Mouse (Mus musculus): ENCODE results near the gene Hpn. TPM values are rescaled to one million over a fixed set of nuclear protein-coding genes. Genes with fewer than 3 reads are reported as not detected.

Gene Hpn
- total and polyA plus RNA-seq, 3 experiments = 0.87 TPM; not detected in 2

- DNase-seq (ENCODE audit: low spot score) (no peak), ATAC-seq (ENCODE audit: extremely low read depth, insufficient number of reproducible peaks, low FRiP score, poor library complexity, severe bottlenecking) (no peak)
- Histone ChIP-seq H3K27me3 (ENCODE audit: insufficient read depth, low read length) (no peaks in the 10 kb centered on the region; the same call in 1 of the 2 replicates), H3K36me3 (replicated peaks) (no peaks in the 10 kb centered on the region), H3K9me3 (replicated peaks) (peaks cover 53% of the 10 kb centered on the region), H3K4me3 (ENCODE audit: low read depth, low read length) (no peak overlapping the region), H3K4me1 (ENCODE audit: insufficient read depth, low read depth, low read length) (no peaks in the 10 kb centered on the region)
- no peak for TF ChIP-seq GATA1 (IDR thresholded peaks at IDR 0.05; ENCODE audit: borderline replicate concordance, low read length)
- no peak for TF ChIP-seq POLR2AphosphoS5 (IDR thresholded peaks at IDR 0.05; ENCODE audit: insufficient replicate concordance, low read depth, low read length)
- no peak for TF ChIP-seq TAL1 (conservative IDR thresholded peaks at IDR 0.05; ENCODE audit: low read depth, low read length)
- no peak for TF ChIP-seq GATA2 (IDR thresholded peaks at IDR 0.05; ENCODE audit: borderline replicate concordance, low read depth, low read length)
- TF ChIP-seq CTCF (IDR thresholded peaks at IDR 0.05; ENCODE audit: low read depth, low read length) = no peak
Observed at GRCm38 (mm10) chr7:31115587-31116043, 525 bp upstream of the Hpn start.

- no peak for ATAC-seq (ENCODE audit: extremely low read depth, insufficient number of reproducible peaks, low FRiP score, poor library complexity, severe bottlenecking)
- no peak overlapping the region for H3K4me3 ChIP-seq (ENCODE audit: low read depth, low read length)
Observed at GRCm38 (mm10) chr7:31114646-31115045, 444 bp downstream of the Hpn start.

DNA sequence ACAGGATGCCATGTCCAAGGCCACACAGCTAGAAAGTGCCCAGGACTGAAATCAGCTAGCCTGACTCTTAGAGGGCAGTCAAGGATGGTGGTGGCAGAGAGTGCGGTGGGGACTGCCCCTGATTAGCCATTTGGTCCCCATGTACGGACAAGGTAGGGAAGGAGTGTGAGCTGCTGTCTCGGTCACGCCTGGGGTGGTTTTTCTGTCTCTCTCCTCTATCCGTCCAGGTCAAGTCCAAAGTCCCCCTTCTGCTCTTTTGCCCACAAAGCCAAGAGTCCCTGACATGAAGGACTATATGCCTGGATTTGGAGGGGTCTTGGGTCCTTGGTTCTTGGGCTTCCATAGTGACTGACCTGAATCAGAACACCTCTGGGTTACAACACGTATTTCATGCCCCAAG is 1.3 kb downstream of the Hpn start:
- H3K27me3 ChIP-seq (ENCODE audit: insufficient read depth, low read length) = no peaks in the 10 kb centered on the region
- DNase-seq (ENCODE audit: low spot score) (no peak), ATAC-seq (ENCODE audit: extremely low read depth, insufficient number of reproducible peaks, low FRiP score, poor library complexity, severe bottlenecking) (no peak)
- no peak for TF ChIP-seq GATA2 (IDR thresholded peaks at IDR 0.05; ENCODE audit: borderline replicate concordance, low read depth, low read length)
- no peak for TF ChIP-seq POLR2AphosphoS5 (IDR thresholded peaks at IDR 0.05; ENCODE audit: insufficient replicate concordance, low read depth, low read length)
- TF ChIP-seq GATA1 (IDR thresholded peaks at IDR 0.05; ENCODE audit: borderline replicate concordance, low read length) = no peak
- TF ChIP-seq TAL1 (conservative IDR thresholded peaks at IDR 0.05; ENCODE audit: low read depth, low read length) = no peak
- TF ChIP-seq CTCF (IDR thresholded peaks at IDR 0.05; ENCODE audit: low read depth, low read length) = no peak
- peaks cover 58% of the 10 kb centered on the region for H3K9me3 ChIP-seq (replicated peaks)
- H3K4me3 ChIP-seq (ENCODE audit: low read depth, low read length) = no peak overlapping the region
- no peaks in the 10 kb centered on the region for H3K36me3 ChIP-seq (replicated peaks)
- no peaks in the 10 kb centered on the region for H3K4me1 ChIP-seq (ENCODE audit: insufficient read depth, low read depth, low read length)

More at GRCm38 (mm10) chr7:31114646-31115045, 444 bp downstream of the Hpn start:
- Histone ChIP-seq H3K9me3 (replicated peaks) (peaks cover 60% of the 10 kb centered on the region), H3K4me1 (ENCODE audit: insufficient read depth, low read depth, low read length) (no peaks in the 10 kb centered on the region), H3K27me3 (ENCODE audit: insufficient read depth, low read length) (no peaks in the 10 kb centered on the region; the same call in 1 of the 2 replicates), H3K36me3 (replicated peaks) (no peaks in the 10 kb centered on the region)
- DNase-seq (ENCODE audit: low spot score) = no peak
- TF ChIP-seq CTCF (IDR thresholded peaks at IDR 0.05; ENCODE audit: low read depth, low read length) (no peak), POLR2AphosphoS5 (IDR thresholded peaks at IDR 0.05; ENCODE audit: insufficient replicate concordance, low read depth, low read length) (no peak), TAL1 (conservative IDR thresholded peaks at IDR 0.05; ENCODE audit: low read depth, low read length) (no peak), GATA2 (IDR thresholded peaks at IDR 0.05; ENCODE audit: borderline replicate concordance, low read depth, low read length) (no peak), GATA1 (IDR thresholded peaks at IDR 0.05; ENCODE audit: borderline replicate concordance, low read length) (no peak)

DNA sequence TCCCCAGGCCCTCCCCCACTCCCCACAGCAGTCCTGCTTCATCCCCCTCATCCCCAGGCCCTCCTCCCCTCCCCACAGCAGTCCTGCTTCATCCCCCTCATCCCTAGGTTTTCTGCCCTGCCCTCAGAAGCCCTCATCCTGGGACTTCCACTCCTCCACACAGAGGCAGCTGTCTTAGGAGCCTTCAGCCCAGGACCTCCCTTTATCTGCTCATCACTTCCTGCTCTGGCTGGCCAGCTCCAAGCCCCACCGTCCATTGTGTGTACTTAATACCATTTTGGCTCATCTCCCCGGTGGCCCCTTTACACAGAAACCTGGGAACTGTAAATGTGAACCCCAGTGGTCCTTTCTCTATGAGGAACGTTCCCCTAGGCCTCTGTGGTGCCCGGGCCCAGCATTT is 3.1 kb downstream of the Hpn start:
- Histone ChIP-seq H3K9me3 (replicated peaks) (peaks cover 53% of the 10 kb centered on the region), H3K36me3 (replicated peaks) (no peaks in the 10 kb centered on the region), H3K4me3 (ENCODE audit: low read depth, low read length) (no peak overlapping the region), H3K27me3 (ENCODE audit: insufficient read depth, low read length) (no peaks in the 10 kb centered on the region), H3K4me1 (ENCODE audit: insufficient read depth, low read depth, low read length) (no peaks in the 10 kb centered on the region)
- DNase-seq (ENCODE audit: low spot score) = no peak
- ATAC-seq (ENCODE audit: extremely low read depth, insufficient number of reproducible peaks, low FRiP score, poor library complexity, severe bottlenecking) = no peak
- TF ChIP-seq GATA2 (IDR thresholded peaks at IDR 0.05; ENCODE audit: borderline replicate concordance, low read depth, low read length) (no peak), GATA1 (IDR thresholded peaks at IDR 0.05; ENCODE audit: borderline replicate concordance, low read length) (no peak), CTCF (IDR thresholded peaks at IDR 0.05; ENCODE audit: low read depth, low read length) (no peak), POLR2AphosphoS5 (IDR thresholded peaks at IDR 0.05; ENCODE audit: insufficient replicate concordance, low read depth, low read length) (no peak), TAL1 (conservative IDR thresholded peaks at IDR 0.05; ENCODE audit: low read depth, low read length) (no peak)

DNA sequence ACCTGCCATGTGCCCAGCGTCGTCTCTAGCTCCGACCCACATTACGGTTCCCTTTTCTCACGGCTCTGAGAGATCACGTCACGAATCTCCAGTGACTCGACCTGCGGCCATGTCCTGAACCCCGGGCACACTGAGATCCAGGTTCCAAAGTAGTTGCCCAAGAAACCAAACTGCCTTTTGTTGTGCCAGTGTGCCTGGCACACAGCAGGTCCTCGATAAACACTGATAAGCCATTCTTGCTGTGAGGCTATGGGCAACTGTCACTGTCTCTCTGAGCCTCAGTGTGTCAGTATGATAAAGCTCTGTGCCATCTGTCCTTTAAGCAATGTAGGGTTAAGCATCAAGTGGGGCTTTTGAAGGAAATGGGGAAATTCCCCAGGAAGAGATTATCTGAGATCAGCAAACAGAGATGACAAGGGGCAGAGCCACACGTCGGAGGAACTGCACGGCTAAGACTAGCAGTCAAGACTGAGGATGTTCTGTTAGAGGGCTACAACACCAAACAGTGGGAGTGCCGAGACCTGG is 4.2 kb downstream of the Hpn start:
- ATAC-seq (ENCODE audit: extremely low read depth, insufficient number of reproducible peaks, low FRiP score, poor library complexity, severe bottlenecking) (no peak), DNase-seq (ENCODE audit: low spot score) (no peak)
- TF ChIP-seq TAL1 (conservative IDR thresholded peaks at IDR 0.05; ENCODE audit: low read depth, low read length) (no peak), POLR2AphosphoS5 (IDR thresholded peaks at IDR 0.05; ENCODE audit: insufficient replicate concordance, low read depth, low read length) (no peak), GATA2 (IDR thresholded peaks at IDR 0.05; ENCODE audit: borderline replicate concordance, low read depth, low read length) (no peak), CTCF (IDR thresholded peaks at IDR 0.05; ENCODE audit: low read depth, low read length) (no peak), GATA1 (IDR thresholded peaks at IDR 0.05; ENCODE audit: borderline replicate concordance, low read length) (no peak)
- H3K36me3 ChIP-seq (replicated peaks) = no peaks in the 10 kb centered on the region
- H3K27me3 ChIP-seq (ENCODE audit: insufficient read depth, low read length) = no peaks in the 10 kb centered on the region
- H3K9me3 ChIP-seq (replicated peaks) = peaks cover 47% of the 10 kb centered on the region
- H3K4me3 ChIP-seq (ENCODE audit: low read depth, low read length) = no peak overlapping the region
- no peaks in the 10 kb centered on the region for H3K4me1 ChIP-seq (ENCODE audit: insufficient read depth, low read depth, low read length)

DNA sequence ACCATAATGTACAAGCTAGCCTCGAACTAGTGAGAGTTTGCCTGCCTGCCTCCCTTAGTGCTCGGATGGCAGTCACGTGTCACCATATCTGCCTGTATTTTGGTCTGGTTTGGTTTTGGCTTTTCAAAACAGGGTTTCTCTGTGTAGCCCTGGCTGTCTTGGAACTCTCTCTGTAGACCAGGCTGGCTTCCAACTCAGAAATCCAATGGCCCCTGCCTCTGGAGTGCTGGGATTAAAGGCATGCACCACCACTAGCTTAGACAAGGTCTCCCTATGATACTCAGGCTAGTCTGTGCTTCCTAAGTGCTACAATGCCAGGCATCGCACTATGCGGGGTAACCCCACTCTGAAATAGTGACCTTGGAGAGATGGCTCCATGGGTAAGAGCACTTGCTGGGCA is 5.3 kb downstream of the Hpn start:
- no peaks in the 10 kb centered on the region for H3K27me3 ChIP-seq (ENCODE audit: insufficient read depth, low read length)
- no peak overlapping the region for H3K4me3 ChIP-seq (ENCODE audit: low read depth, low read length)
- DNase-seq (ENCODE audit: low spot score) = no peak
- TF ChIP-seq POLR2AphosphoS5 (IDR thresholded peaks at IDR 0.05; ENCODE audit: insufficient replicate concordance, low read depth, low read length) = no peak
- no peak for TF ChIP-seq TAL1 (conservative IDR thresholded peaks at IDR 0.05; ENCODE audit: low read depth, low read length)
- TF ChIP-seq GATA2 (IDR thresholded peaks at IDR 0.05; ENCODE audit: borderline replicate concordance, low read depth, low read length) = no peak
- no peak for TF ChIP-seq CTCF (IDR thresholded peaks at IDR 0.05; ENCODE audit: low read depth, low read length)
- no peak for TF ChIP-seq GATA1 (IDR thresholded peaks at IDR 0.05; ENCODE audit: borderline replicate concordance, low read length)
- H3K4me1 ChIP-seq (ENCODE audit: insufficient read depth, low read depth, low read length) = no peaks in the 10 kb centered on the region
- no peaks in the 10 kb centered on the region for H3K36me3 ChIP-seq (replicated peaks)
- H3K9me3 ChIP-seq (replicated peaks) = peaks cover 45% of the 10 kb centered on the region
- ATAC-seq (ENCODE audit: extremely low read depth, insufficient number of reproducible peaks, low FRiP score, poor library complexity, severe bottlenecking) = no peak

All from G1E (cell line).